Mouse (Mus musculus): ENCODE measurements around the gene Sulf2. TPM values are rescaled to one million over a fixed set of nuclear protein-coding genes. Genes with fewer than 3 reads are reported as not detected.
"Not testable (repeated sequence)": the region's sequence is repeated elsewhere in the genome, so short reads cannot be mapped to it uniquely, and the experiment has no call there.

The Sulf2 gene
- total RNA-seq (2021): 100 to 1,000 TPM in 1 of 2 experiments, 10 to 100 TPM in 1; 56.3 to 119 TPM
- 36.8 and 65.7 TPM in 2 replicates for polyA plus RNA-seq (2012; rRNA removed)
- long read RNA-seq, full-length matches to known transcripts: 61 of 94 reads
- long read RNA-seq, partial matches to known transcripts: 15 of 94 reads
- long read RNA-seq, other reads (novel, unspliced or antisense): 18 of 94 reads

DNA sequence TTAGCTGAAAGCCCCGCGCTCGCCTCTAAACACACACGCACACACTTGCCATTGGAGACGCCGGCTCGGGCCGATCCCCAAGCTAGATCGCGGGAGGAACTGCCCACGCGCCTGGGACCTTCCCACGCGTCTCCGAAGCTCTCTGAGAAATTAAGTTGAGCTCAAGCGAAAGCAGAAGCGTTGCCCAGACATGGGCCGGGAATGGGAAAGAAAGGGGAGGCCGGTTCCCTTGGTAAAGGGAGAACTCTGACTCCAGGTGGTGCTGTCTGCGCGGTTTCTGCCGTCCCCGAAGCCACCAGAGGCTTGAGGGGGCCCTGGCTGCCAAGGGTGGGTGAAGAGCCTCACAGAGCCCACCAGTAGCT, at the start of gene Sulf2:
Gene Sulf2 (minus strand): TSS at position 210 of the 362 bp plus-strand sequence.
- DNase-seq: peak; percentile 87

- DNase-seq: no peak
These were observed 48.7 kb upstream of the Sulf2 start for GRCm38 (mm10) chr2:166204174-166204573.

DNA sequence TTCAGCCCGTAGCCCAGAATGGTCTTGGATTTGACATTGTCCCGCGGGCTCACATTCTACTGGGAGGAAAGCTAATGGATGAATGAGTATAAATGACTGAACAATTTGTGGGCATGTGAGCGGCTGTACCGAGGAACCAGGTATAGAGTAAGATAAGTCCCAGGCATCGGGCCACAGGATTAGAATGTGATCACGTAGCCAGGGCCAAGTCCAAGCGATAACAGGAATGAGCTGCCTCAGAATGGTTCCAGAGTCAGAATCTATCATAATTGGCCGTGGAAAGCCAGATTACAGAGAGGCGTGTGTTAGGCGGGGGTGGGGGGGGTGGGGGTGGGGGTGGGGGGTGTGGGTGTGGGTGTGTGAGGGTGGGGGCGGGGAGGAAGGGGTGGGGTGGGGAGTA, 48.2 kb upstream of the Sulf2 start:
- DNase-seq: no peak

DNA sequence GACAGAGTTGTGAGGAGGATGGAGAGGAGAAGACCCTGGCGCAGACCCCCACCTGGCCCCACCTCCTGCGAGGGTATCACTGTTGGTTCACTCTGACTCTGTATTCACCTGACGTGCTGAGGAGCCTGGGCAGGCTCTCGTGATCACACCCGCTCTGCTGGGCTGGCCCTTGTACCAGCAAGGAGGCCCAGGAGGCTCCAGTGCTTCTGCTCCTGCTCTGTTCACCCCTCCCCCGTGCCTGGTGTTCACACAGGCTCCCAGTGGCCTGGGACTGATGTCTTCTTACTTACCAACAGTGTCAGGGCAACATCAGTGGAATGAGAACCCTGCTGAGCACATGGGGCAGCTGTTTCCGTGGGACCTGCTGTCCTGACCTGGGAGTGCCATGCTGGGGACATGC, 42.5 kb upstream of the Sulf2 start:
- no peak for DNase-seq

GRCm38 (mm10) chr2:166197064-166197463, 41.6 kb upstream of the Sulf2 start:
- no peak for DNase-seq

- no peak for DNase-seq
These were observed 40.8 kb upstream of the Sulf2 start for GRCm38 (mm10) chr2:166196080-166196786.

DNA sequence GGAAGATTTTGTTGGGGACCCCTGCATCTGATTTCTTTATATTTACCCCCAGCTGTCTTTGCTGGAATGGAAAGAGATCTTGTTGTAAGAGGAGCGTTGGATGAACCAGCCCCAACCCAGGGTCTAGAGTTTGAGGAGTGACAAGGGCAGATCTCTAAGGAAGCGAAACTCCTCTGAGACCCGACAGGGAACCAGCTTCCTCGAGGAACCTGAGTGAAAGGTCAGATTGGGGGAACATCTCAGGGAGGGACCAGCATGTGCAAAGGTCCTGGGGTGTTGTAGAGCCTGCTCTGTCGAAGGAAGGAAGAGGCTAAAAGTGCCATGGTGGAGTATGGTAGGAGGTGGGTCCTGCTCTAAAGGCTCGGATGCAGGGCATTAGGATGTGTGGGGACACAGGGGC, 39.6 kb upstream of the Sulf2 start:
- no peak for DNase-seq

- no peak for DNase-seq
These were observed 38.8 kb upstream of the Sulf2 start for GRCm38 (mm10) chr2:166194112-166194758.

DNA sequence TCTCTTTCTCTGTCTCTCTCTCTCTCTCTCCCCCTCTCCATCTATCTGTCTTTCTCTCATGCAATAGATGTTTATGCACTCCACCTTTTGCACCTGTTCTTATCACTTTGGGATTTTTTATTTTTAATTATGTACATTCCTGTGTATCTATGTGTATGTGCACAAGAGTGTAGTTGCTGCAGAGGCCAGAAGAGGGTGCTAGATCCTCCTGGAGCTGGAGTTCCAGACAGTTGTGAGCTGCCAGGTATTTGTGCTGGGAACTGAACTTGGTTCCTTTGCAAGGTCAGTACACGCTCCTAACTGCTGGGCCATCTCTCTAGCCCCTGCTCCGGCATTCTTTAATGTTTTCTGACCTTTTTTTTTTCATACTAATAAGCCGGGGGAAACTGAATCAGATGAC, 38.0 kb upstream of the Sulf2 start:
- DNase-seq: no peak

DNA sequence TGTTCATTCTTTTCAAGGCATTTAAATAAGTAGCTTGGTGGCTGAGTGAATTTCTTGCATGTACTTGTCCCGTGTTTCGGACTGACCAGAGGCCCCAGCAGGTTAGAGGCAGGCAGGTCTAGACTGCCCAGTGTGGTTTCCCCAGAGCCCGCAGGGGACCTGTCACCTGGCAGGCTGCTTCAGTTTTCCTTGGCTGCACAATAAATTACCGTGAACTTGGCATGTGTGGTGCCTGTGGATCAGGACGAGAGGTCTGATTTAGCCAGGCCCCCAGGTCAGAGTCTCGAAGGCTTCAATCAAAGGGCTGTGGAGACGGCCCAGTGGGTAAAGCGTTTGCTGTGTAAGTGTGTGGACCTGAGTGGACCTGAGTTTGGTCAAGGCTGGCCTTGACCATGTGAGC, 35.4 kb upstream of the Sulf2 start:
- DNase-seq: no peak

GRCm38 (mm10) chr2:166189191-166189590, 33.7 kb upstream of the Sulf2 start:
- no peak for DNase-seq

DNA sequence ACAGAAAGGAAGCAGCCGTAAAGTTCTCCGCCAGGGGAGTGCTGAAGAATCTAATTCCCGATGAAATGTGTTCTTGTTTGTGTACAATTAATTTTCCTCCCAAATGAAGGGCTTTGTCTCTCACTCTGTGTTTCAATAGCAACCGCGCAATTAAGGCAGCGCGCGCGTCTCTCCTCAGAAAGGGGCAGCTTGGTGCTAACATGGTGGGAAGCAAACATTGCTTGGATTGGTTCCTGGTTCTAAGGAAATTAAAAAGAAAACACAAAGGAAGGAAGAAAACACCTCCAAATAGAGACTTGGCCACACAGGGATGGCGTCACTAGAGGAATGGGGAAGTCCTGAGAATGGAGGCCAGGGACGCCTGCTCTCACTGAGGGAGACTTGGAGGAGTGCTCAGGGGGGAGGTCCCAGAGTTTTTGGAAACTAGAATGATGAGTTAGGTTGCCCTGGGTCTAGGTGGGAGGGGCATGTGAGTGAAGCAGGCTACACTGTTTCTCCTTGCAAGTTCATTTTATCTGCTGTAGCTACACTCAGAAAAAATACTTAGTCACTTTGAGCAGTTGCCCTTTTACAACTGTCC, 32.5 kb upstream of the Sulf2 start:
- DNase-seq: not testable (repeated sequence)

- not testable (repeated sequence) for DNase-seq
These were observed 31.9 kb upstream of the Sulf2 start for GRCm38 (mm10) chr2:166187319-166187718.

DNA sequence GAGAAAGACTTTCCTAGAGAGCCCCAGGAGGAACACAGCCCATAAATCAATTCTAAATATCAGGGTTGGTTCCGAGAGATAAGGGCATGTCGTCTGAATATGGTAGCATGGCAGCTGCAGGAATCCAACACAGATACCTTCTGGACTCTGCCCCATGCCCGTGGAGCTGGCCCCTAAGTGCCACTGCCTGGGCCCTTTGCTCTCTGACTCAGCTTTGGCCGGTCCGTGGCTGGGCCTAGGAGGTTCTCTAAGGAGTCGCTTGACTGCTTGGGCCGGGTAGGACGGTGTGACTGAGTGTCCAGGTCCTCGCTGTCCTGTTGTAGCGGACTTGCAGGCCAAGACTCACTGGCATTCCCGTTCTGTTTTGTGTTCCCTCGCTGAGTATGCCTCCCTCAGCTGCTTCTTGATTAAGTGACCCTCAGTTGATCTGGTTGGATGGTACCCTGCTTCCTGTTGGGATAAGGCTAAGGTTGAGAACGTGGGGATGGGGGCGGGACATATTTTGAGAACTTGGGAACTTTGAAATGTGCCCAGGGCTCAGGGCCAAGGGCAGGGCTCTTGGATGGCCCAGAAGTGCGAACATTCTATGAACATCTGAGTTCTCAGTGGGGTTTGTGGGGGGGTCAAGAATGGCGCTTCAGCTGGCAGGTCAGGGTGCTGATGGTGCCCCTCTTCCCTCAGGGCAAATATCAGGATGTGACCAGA, 30.9 kb upstream of the Sulf2 start:
- DNase-seq: no peak

GRCm38 (mm10) chr2:166185768-166186167, 30.3 kb upstream of the Sulf2 start:
- DNase-seq: no peak

DNA sequence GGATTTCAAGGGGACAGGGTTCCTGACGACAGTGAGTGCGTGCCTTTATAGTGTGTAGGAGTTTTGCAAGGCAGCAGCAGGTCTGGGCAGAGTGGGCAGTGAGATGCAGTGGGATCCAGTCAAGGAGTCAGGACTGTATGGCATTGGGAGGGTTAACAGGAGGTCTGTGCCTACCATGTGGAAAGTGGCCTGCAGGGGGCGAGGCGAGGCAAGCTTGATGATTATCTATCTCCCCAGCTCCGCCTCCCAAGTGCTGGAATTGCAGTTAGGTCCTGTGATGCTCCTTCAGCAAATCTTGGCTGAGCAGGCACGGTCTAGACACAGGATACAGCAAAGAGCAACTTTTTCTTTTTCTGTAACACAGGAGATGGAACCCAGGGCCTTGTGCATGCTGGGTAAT, 29.0 kb upstream of the Sulf2 start:
- no peak for DNase-seq

DNA sequence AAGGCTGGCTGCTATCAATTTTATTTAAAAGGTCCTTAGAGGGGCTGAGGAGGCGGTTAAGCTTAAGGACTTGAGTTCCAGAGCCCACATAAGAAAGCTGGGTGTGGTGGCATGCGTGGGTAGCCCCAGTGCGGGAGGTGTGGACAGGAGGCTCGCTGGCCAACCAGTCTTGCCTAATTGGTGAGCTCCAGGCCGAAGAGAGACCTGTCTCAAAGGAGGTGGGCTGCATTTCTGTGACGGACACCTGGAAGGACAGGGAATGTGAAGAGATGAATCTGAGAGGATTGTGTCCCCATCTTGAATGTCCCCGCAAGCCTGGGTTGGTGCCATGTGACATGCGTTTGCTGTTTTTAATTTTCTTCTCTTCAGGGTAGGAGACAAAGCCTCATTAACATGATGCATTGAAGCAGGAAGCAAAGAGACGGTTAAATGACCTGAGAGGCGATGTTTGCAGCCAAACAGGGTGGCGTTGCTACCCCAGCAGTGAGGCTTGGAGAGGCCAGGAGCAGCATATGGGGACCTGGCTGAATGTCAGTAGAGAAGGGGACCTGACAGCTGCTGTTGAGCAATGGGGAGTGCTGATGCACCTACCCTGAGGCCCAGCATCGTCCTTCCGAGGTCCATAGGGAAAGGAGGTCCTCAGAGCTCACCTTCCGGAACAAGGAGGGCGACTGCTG, 26.7 kb upstream of the Sulf2 start:
- no peak for DNase-seq

GRCm38 (mm10) chr2:166180744-166181508, 25.5 kb upstream of the Sulf2 start:
- peak; percentile 62 for DNase-seq

DNA sequence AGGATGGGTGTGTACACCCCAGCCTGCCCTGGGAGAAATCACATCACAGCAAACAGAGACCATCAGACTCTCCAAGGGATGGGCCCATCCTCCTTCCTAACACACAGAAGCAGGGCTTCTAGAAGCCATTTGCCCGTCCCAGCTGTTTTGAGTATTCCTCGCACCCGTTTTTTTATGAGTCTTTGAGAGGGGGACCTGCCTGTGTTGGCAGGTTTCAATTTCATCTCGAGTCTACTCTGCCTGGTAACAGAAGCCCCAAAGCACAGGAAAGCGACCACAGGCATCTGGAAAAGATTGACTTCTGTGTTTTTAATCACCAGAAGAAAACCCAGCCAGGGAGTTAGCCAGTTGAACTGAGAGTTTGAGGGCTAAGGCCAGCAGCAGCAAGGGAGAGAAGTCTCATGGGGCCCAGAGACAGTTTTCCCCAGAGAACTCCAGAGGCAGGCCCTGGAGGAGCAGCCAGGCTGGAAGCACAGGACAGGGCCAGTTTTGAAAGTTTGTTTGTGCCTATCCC, 24.7 kb upstream of the Sulf2 start:
- no peak for DNase-seq

GRCm38 (mm10) chr2:166179457-166180101, 24.1 kb upstream of the Sulf2 start:
- no peak for DNase-seq
